Mouse (Mus musculus) forebrain, embryonic 16.5 days (tissue): ENCODE data around the gene Ebi3. TPM values are rescaled to one million over a fixed set of nuclear protein-coding genes. Genes with fewer than 3 reads are reported as not detected.

Source experiments
- polyA plus RNA-seq: library from polyadenylated mRNA; unstranded; fragments of >200 nt; fragmentation: Nextera tagmentation; extraction: Ambion mirVana; gene quantifications from 2 replicates; pipeline ENCODE4 v1.2.1, GENCODE M21; 2015

The Ebi3 gene
- polyA plus RNA-seq, 1 experiment from 2014 or later = 4.2 TPM

Other genes starting within 250 kb of the Ebi3 start
- gene Pot1b, start 240.0 kb upstream of the Ebi3 start, polyA plus RNA-seq = 7.8 and 11.7 TPM in 2 replicates
- gene Adgre4, start 202.7 kb upstream of the Ebi3 start, polyA plus RNA-seq = 0.09 and 0.14 TPM in 2 replicates
- gene Zfp119a, start 73.7 kb upstream of the Ebi3 start, polyA plus RNA-seq = 13.1 and 14.4 TPM in 2 replicates
- gene Zfp959, start 60.5 kb upstream of the Ebi3 start, polyA plus RNA-seq = 17.0 and 18.0 TPM in 2 replicates
- 6.7 and 8.3 TPM in 2 replicates for gene Zfp119b, start 3.1 kb upstream of the Ebi3 start, polyA plus RNA-seq
- 26.8 and 27.0 TPM in 2 replicates for gene Yju2, start 6.5 kb downstream of the Ebi3 start, polyA plus RNA-seq
- 98.2 and 129 TPM in 2 replicates for gene Shd, start 17.8 kb downstream of the Ebi3 start, polyA plus RNA-seq
- 144 and 179 TPM in 2 replicates for gene Fsd1, start 33.9 kb downstream of the Ebi3 start, polyA plus RNA-seq
- 5.5 and 6.6 TPM in 2 replicates for gene Stap2, start 52.9 kb downstream of the Ebi3 start, polyA plus RNA-seq
- 152 and 157 TPM in 2 replicates for gene Mpnd, start 53.1 kb downstream of the Ebi3 start, polyA plus RNA-seq
- 125 and 126 TPM in 2 replicates for gene Sh3gl1, start 84.0 kb downstream of the Ebi3 start, polyA plus RNA-seq
- gene Chaf1a, start 87.8 kb downstream of the Ebi3 start, polyA plus RNA-seq = 10.6 and 12.6 TPM in 2 replicates
- 78.8 and 85.8 TPM in 2 replicates for gene Ubxn6, start 122.4 kb downstream of the Ebi3 start, polyA plus RNA-seq
- 151 and 158 TPM in 2 replicates for gene Hdgfl2, start 127.0 kb downstream of the Ebi3 start, polyA plus RNA-seq
- 0.09 and 0.14 TPM in 2 replicates for gene Plin4, start 157.2 kb downstream of the Ebi3 start, polyA plus RNA-seq
- 0.67 and 1.4 TPM in 2 replicates for gene Plin5, start 165.0 kb downstream of the Ebi3 start, polyA plus RNA-seq
- gene Lrg1, start 169.4 kb downstream of the Ebi3 start, polyA plus RNA-seq = 0.22 TPM in 1 of 2 replicates, not detected in the other
- gene Sema6b, start 187.7 kb downstream of the Ebi3 start, polyA plus RNA-seq = 10.1 and 10.7 TPM in 2 replicates
- 10.1 and 10.2 TPM in 2 replicates for gene Tnfaip8l1, start 209.8 kb downstream of the Ebi3 start, polyA plus RNA-seq
- 54.2 and 63.8 TPM in 2 replicates for gene Mydgf, start 231.3 kb downstream of the Ebi3 start, polyA plus RNA-seq